In genomic region chr1:19109711-19110110, GRCm38 (mm10) we compare ENCODE assay signal across 12 mouse cellular contexts. TPM values are rescaled to one million over a fixed set of nuclear protein-coding genes. Genes with fewer than 3 reads are reported as not detected.
DNase-seq lines count a peak whose midpoint lies in the region; ATAC-seq and TF ChIP-seq lines count a peak whose summit lies in the region.
"Had no signal": no experiment of that assay in that cellular context is flagged by ENCODE, and none has a peak within 500 bp of the region (broad histone marks: within the 10 kb centered on the region; RNA-seq: fewer than 3 reads in every experiment).

No protein-coding gene starts in this region.

- no peak for TF ChIP-seq CTCF in brain, embryonic 14.5 days (IDR thresholded peaks at IDR 0.05; ENCODE audit: borderline replicate concordance, extremely low read depth, insufficient read depth, insufficient read length)
- no peak for TF ChIP-seq CTCF in hindbrain, postnatal 0 days (IDR thresholded peaks at IDR 0.05; ENCODE audit: low read depth)
- no peak for TF ChIP-seq CTCF in midbrain, postnatal 0 days (IDR thresholded peaks at IDR 0.05)

- H3K36me3 ChIP-seq in intestine, embryonic 14.5 days (ENCODE audit: control insufficient read depth, insufficient read depth, low read length): no peaks in the 10 kb centered on the region
- H3K36me3 ChIP-seq in intestine, embryonic 15.5 days: no peaks in the 10 kb centered on the region
- H3K36me3 ChIP-seq in hindbrain, postnatal 0 days (ENCODE audit: insufficient read depth, low read length): no peaks in the 10 kb centered on the region
- no peaks in the 10 kb centered on the region for H3K36me3 ChIP-seq in midbrain, postnatal 0 days (ENCODE audit: insufficient read depth, low read length)
- H3K36me3 ChIP-seq: limb, embryonic 15.5 days had no signal

- DNase-seq in intestine, embryonic 14.5 days (ENCODE audit: low spot score): peak; percentile 85
- DNase-seq in brain, embryonic 14.5 days (ENCODE audit: low read depth): peak; percentile 68
- DNase-seq in hindbrain, postnatal 0 days (ENCODE audit: low spot score): peak; percentile 44
- peak; percentile 33 for DNase-seq in midbrain, postnatal 0 days (ENCODE audit: low spot score)
- no peak for DNase-seq in B cell, adult 2 months
- no peak for DNase-seq in yolk sac, embryonic 10.5 days (ENCODE audit: low spot score)
- DNase-seq in thymus, postnatal 14 days: no peak
- DNase-seq: thymus, adult 18-20 months had no signal

- no peak for ATAC-seq in intestine, embryonic 14.5 days (replicated peaks; ENCODE audit: low FRiP score, low TSS enrichment, low read depth)
- ATAC-seq in intestine, embryonic 15.5 days: no peak
- no peak for ATAC-seq in hindbrain, postnatal 0 days
- ATAC-seq in midbrain, postnatal 0 days (ENCODE audit: low FRiP score): no peak

- no peak overlapping the region for H3K9ac ChIP-seq in intestine, embryonic 14.5 days (ENCODE audit: low read length)
- no peak overlapping the region for H3K9ac ChIP-seq in intestine, embryonic 15.5 days
- no peak overlapping the region for H3K9ac ChIP-seq in hindbrain, postnatal 0 days (replicated peaks; ENCODE audit: low read length)
- peak overlapping the region; percentile 48 for H3K9ac ChIP-seq in midbrain, postnatal 0 days (replicated peaks; ENCODE audit: low read length, poor library complexity, severe bottlenecking)
- H3K9ac ChIP-seq: limb, embryonic 15.5 days had no signal

- 1% methylated on average over 16 of the region's 16 CpGs for WGBS in intestine, embryonic 14.5 days
- under 1% methylated on average over 16 of the region's 16 CpGs for WGBS in intestine, embryonic 15.5 days
- 1% methylated on average over 16 of the region's 16 CpGs for WGBS in hindbrain, postnatal 0 days
- WGBS in midbrain, postnatal 0 days: 2% methylated on average over 16 of the region's 16 CpGs

- H3K9me3 ChIP-seq in intestine, embryonic 14.5 days (ENCODE audit: control insufficient read depth, low read length): no peaks in the 10 kb centered on the region
- H3K9me3 ChIP-seq in intestine, embryonic 15.5 days: no peaks in the 10 kb centered on the region
- no peaks in the 10 kb centered on the region for H3K9me3 ChIP-seq in hindbrain, postnatal 0 days (ENCODE audit: low read length)
- no peaks in the 10 kb centered on the region for H3K9me3 ChIP-seq in midbrain, postnatal 0 days (ENCODE audit: low read length)
- H3K9me3 ChIP-seq: limb, embryonic 15.5 days had no signal

- peaks cover 90% of the 10 kb centered on the region for H3K27me3 ChIP-seq in intestine, embryonic 14.5 days (replicated peaks; ENCODE audit: control insufficient read depth, insufficient read depth, low read length)
- peaks cover 62% of the 10 kb centered on the region for H3K27me3 ChIP-seq in intestine, embryonic 15.5 days (replicated peaks)
- peaks cover 77% of the 10 kb centered on the region for H3K27me3 ChIP-seq in hindbrain, postnatal 0 days (ENCODE audit: insufficient read depth, low read length)
- peaks cover 49% of the 10 kb centered on the region for H3K27me3 ChIP-seq in midbrain, postnatal 0 days (ENCODE audit: insufficient read depth, low read length)

- no peak overlapping the region for H3K4me2 ChIP-seq in intestine, embryonic 14.5 days (ENCODE audit: low read length)
- H3K4me2 ChIP-seq in intestine, embryonic 15.5 days (replicated peaks): no peak overlapping the region
- no peak overlapping the region for H3K4me2 ChIP-seq in hindbrain, postnatal 0 days (ENCODE audit: low read depth, low read length)
- peak overlapping the region; percentile 46 for H3K4me2 ChIP-seq in midbrain, postnatal 0 days (ENCODE audit: low read depth, low read length, poor library complexity, severe bottlenecking)
- H3K4me2 ChIP-seq: limb, embryonic 15.5 days had no signal

- no peaks in the 10 kb centered on the region for H3K4me1 ChIP-seq in intestine, embryonic 14.5 days (replicated peaks; ENCODE audit: control insufficient read depth, insufficient read depth, low read length)
- H3K4me1 ChIP-seq in intestine, embryonic 15.5 days (replicated peaks): no peaks in the 10 kb centered on the region
- no peaks in the 10 kb centered on the region for H3K4me1 ChIP-seq in hindbrain, postnatal 0 days (ENCODE audit: insufficient read depth, low read length)
- H3K4me1 ChIP-seq in midbrain, postnatal 0 days (ENCODE audit: insufficient read depth, low read length): no peaks in the 10 kb centered on the region
- H3K4me1 ChIP-seq: limb, embryonic 15.5 days had no signal

- no peak overlapping the region for H3K27ac ChIP-seq in intestine, embryonic 14.5 days (ENCODE audit: low read depth)
- H3K27ac ChIP-seq in intestine, embryonic 15.5 days: no peak overlapping the region
- no peak overlapping the region for H3K27ac ChIP-seq in hindbrain, postnatal 0 days
- H3K27ac ChIP-seq in midbrain, postnatal 0 days (ENCODE audit: low read depth, low read length): peak overlapping the region; percentile 86
- H3K27ac ChIP-seq: limb, embryonic 15.5 days had no signal

- TF ChIP-seq POLR2A in brain, embryonic 14.5 days (IDR thresholded peaks at IDR 0.05; ENCODE audit: borderline replicate concordance, extremely low read depth, insufficient read depth, insufficient read length, poor library complexity, severe bottlenecking): no peak

- H3K4me3 ChIP-seq in intestine, embryonic 14.5 days (ENCODE audit: low read depth, low read length): no peak overlapping the region
- H3K4me3 ChIP-seq in intestine, embryonic 15.5 days (replicated peaks): no peak overlapping the region
- H3K4me3 ChIP-seq in hindbrain, postnatal 0 days (ENCODE audit: low read length): no peak overlapping the region
- peak overlapping the region; percentile 38 for H3K4me3 ChIP-seq in midbrain, postnatal 0 days (ENCODE audit: low read depth, low read length)
- H3K4me3 ChIP-seq: limb, embryonic 15.5 days had no signal

RNA-seq across cellular contexts. Expression of gene Tfap2d, which starts 6.9 kb away (rescaled TPM):
- not detected in 2 replicates for polyA plus RNA-seq in intestine, embryonic 14.5 days (2014; fragmentation: Nextera tagmentation; extraction: Ambion mirVana)
- polyA plus RNA-seq in intestine, embryonic 15.5 days (2015; fragmentation: Nextera tagmentation; extraction: Ambion mirVana): not detected in 2 replicates
- 17.1 and 21.2 TPM in 2 replicates for polyA plus RNA-seq in brain, embryonic 14.5 days (2012; rRNA removed)
- 1.0 and 2.4 TPM in 2 replicates for total RNA-seq in hindbrain, postnatal 0 days (2014; rRNA removed)
- 0.52 and 7.1 TPM in 2 replicates for polyA plus RNA-seq in hindbrain, postnatal 0 days (2015; fragmentation: Nextera tagmentation; extraction: Ambion mirVana)
- total RNA-seq in midbrain, postnatal 0 days (2014; rRNA removed): 65.5 and 74.2 TPM in 2 replicates
- 54.9 and 56.8 TPM in 2 replicates for polyA plus RNA-seq in midbrain, postnatal 0 days (2015; fragmentation: Nextera tagmentation; extraction: Ambion mirVana)
- total RNA-seq: gastrocnemius, postnatal 4 days had no signal
- polyA plus RNA-seq: limb, embryonic 15.5 days; neural tube, embryonic 14.5 days had no signal

Comparison
In these comparisons a context has a peak if more than half of its experiments do, and no peak if none do; other contexts are left out.
1. DNase-seq: peak in intestine, embryonic 14.5 days (single experiment), brain, embryonic 14.5 days (single experiment), hindbrain, postnatal 0 days (single experiment) and midbrain, postnatal 0 days (single experiment); none in B cell, adult 2 months (0 of 2), yolk sac, embryonic 10.5 days (single experiment) and thymus, postnatal 14 days (single experiment).